Mouse (Mus musculus) kidney, adult 11 months (tissue): ENCODE data around the gene Tbcc.
"Not testable (repeated sequence)": the region's sequence is repeated elsewhere in the genome, so short reads cannot be mapped to it uniquely, and the experiment has no call there.

Source experiments
- DNase-seq: peaks from one replicate; pipeline ENCODE4 v3.0.0; 2022

The Tbcc gene

GRCm38 (mm10) chr17:46890116-46890815 is at the start of gene Tbcc:
Tbcc (plus strand) TSS chr17:46890684.
- DNase-seq = peak; percentile 96

- DNase-seq = peak; percentile 41
Measured at GRCm38 (mm10) chr17:46843022-46843421, 47.5 kb upstream of the Tbcc start.

- DNase-seq = no peak
Measured at GRCm38 (mm10) chr17:46843716-46844115, 46.8 kb upstream of the Tbcc start.

- no peak for DNase-seq
Measured at GRCm38 (mm10) chr17:46844811-46845210, 45.7 kb upstream of the Tbcc start.

- DNase-seq = no peak
Measured at GRCm38 (mm10) chr17:46845262-46845661, 45.2 kb upstream of the Tbcc start.

GRCm38 (mm10) chr17:46846573-46846972 is 43.9 kb upstream of the Tbcc start:
- not testable (repeated sequence) for DNase-seq

- no peak for DNase-seq
Measured at GRCm38 (mm10) chr17:46847206-46847605, 43.3 kb upstream of the Tbcc start.

GRCm38 (mm10) chr17:46852725-46853124 is 37.8 kb upstream of the Tbcc start:
- DNase-seq = peak; percentile 69

- DNase-seq = peak; percentile 68
Measured at GRCm38 (mm10) chr17:46853281-46853680, 37.2 kb upstream of the Tbcc start.

GRCm38 (mm10) chr17:46854096-46854495 is 36.4 kb upstream of the Tbcc start:
- no peak for DNase-seq

GRCm38 (mm10) chr17:46854640-46855110 is 35.8 kb upstream of the Tbcc start:
- DNase-seq = peak; percentile 42

GRCm38 (mm10) chr17:46855328-46856106 is 35.0 kb upstream of the Tbcc start:
- DNase-seq = no peak

GRCm38 (mm10) chr17:46856107-46856388 is 34.4 kb upstream of the Tbcc start:
- DNase-seq = no peak

- DNase-seq = peak; percentile 53
Measured at GRCm38 (mm10) chr17:46856471-46857360, 33.8 kb upstream of the Tbcc start.

- DNase-seq = peak; percentile 71
Measured at GRCm38 (mm10) chr17:46857361-46857902, 33.1 kb upstream of the Tbcc start.

GRCm38 (mm10) chr17:46857903-46858748 is 32.4 kb upstream of the Tbcc start, which contains the start of gene Bicral:
Bicral (minus strand) TSS chr17:46858482.
- DNase-seq = peak; percentile 63

GRCm38 (mm10) chr17:46858749-46859444 is 31.6 kb upstream of the Tbcc start:
- no peak for DNase-seq

- no peak for DNase-seq
Measured at GRCm38 (mm10) chr17:46860120-46860519, 30.4 kb upstream of the Tbcc start.

- DNase-seq = no peak
Measured at GRCm38 (mm10) chr17:46864566-46865195, 25.8 kb upstream of the Tbcc start.

GRCm38 (mm10) chr17:46866836-46867235 is 23.6 kb upstream of the Tbcc start:
- no peak for DNase-seq
